Mouse (Mus musculus): Measurements from ENCODE around the gene Rbm42. TPM values are rescaled to one million over a fixed set of nuclear protein-coding genes. Genes with fewer than 3 reads are reported as not detected.

Gene Rbm42
- total and polyA plus RNA-seq, 2 experiments from 2014 or later: 71.3 to 93.4 TPM

- H3K27ac ChIP-seq (ENCODE audit: low read depth): no peak overlapping the region
- no peak overlapping the region for H3K4me3 ChIP-seq (ENCODE audit: low read depth, low read length)
- no peak overlapping the region for H3K4me2 ChIP-seq (ENCODE audit: low read depth, low read length)
- H3K36me3 ChIP-seq (replicated peaks; ENCODE audit: control insufficient read depth, insufficient read depth, low read length): no peaks in the 10 kb centered on the region
- H3K27me3 ChIP-seq (ENCODE audit: control insufficient read depth, insufficient read depth, low read length): 0 out of 2 replicates have a peak, but pooled peaks cover 2% of the 10 kb centered on the region
- ATAC-seq (ENCODE audit: insufficient read depth, low read depth) (no peak), DNase-seq (ENCODE audit: low spot score) (no peak)
- 0 out of 2 replicates have a peak, but pooled peaks cover 4% of the 10 kb centered on the region for H3K4me1 ChIP-seq (ENCODE audit: control insufficient read depth, insufficient read depth)
- H3K9me3 ChIP-seq (replicated peaks; ENCODE audit: control insufficient read depth, low read length): no peaks in the 10 kb centered on the region
- H3K9ac ChIP-seq (replicated peaks; ENCODE audit: low read depth, low read length): no peak overlapping the region
- WGBS: 66% methylated on average over 10 of the region's 10 CpGs
- no peak for TF ChIP-seq EP300 (IDR thresholded peaks at IDR 0.05; ENCODE audit: low read depth)
- TF ChIP-seq CTCF (IDR thresholded peaks at IDR 0.05; ENCODE audit: low read depth): no peak
Measured at GRCm38 (mm10) chr7:30593579-30594509, 56.3 kb downstream of the Rbm42 start.

DNA sequence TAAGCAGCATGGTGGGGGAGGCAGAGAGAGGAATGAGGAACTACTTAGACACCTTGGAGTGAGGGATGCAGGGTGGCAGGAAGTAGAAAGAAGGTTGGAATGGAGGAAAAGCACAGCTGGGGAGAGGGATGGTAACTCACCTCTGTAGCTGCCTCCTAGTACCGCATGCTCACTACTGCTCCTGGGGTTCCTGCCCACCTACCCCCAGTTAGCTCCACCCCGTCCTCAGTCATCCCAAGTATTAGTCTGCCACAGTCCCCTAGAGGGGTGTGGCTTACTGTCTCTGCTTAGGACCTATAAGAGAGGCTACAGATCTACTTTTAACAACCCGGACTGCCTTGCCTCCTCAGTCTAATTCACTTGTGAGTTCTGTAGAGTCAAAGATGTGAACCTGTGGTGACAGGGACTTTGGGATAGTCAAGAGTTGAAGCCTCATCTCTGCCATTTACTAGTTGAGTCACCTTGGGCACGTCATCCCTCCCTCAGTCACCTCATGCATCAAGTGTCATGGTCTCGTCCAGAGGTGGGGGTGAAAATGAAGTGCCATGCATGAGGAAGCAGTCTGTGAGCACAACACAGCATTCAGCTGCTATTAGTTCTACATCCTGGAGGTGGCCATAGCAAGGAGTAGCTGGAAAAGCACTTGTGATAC is 57.2 kb downstream of the Rbm42 start:
- 0 out of 2 replicates have a peak, but pooled peaks cover 2% of the 10 kb centered on the region for H3K27me3 ChIP-seq (ENCODE audit: control insufficient read depth, insufficient read depth, low read length)
- TF ChIP-seq EP300 (IDR thresholded peaks at IDR 0.05; ENCODE audit: low read depth) (no peak), CTCF (IDR thresholded peaks at IDR 0.05; ENCODE audit: low read depth) (no peak)
- H3K36me3 ChIP-seq (replicated peaks; ENCODE audit: control insufficient read depth, insufficient read depth, low read length): no peaks in the 10 kb centered on the region
- H3K4me3 ChIP-seq (ENCODE audit: low read depth, low read length): no peak overlapping the region
- no peak for DNase-seq (ENCODE audit: low spot score)
- 36% methylated on average over 5 of the region's 5 CpGs for WGBS
- no peaks in the 10 kb centered on the region for H3K9me3 ChIP-seq (replicated peaks; ENCODE audit: control insufficient read depth, low read length)
- no peak overlapping the region for H3K9ac ChIP-seq (replicated peaks; ENCODE audit: low read depth, low read length)
- ATAC-seq (ENCODE audit: insufficient read depth, low read depth): no peak
- H3K27ac ChIP-seq (ENCODE audit: low read depth): no peak overlapping the region
- no peak overlapping the region for H3K4me2 ChIP-seq (ENCODE audit: low read depth, low read length)
- 0 out of 2 replicates have a peak, but pooled peaks cover 4% of the 10 kb centered on the region for H3K4me1 ChIP-seq (ENCODE audit: control insufficient read depth, insufficient read depth)

GRCm38 (mm10) chr7:30591605-30591951 is 58.5 kb downstream of the Rbm42 start:
- Histone ChIP-seq H3K36me3 (replicated peaks; ENCODE audit: control insufficient read depth, insufficient read depth, low read length) (no peaks in the 10 kb centered on the region), H3K9ac (replicated peaks; ENCODE audit: low read depth, low read length) (no peak overlapping the region), H3K4me1 (ENCODE audit: control insufficient read depth, insufficient read depth) (peaks cover 14% of the 10 kb centered on the region), H3K9me3 (replicated peaks; ENCODE audit: control insufficient read depth, low read length) (no peaks in the 10 kb centered on the region), H3K4me2 (ENCODE audit: low read depth, low read length) (no peak overlapping the region), H3K27ac (ENCODE audit: low read depth) (no peak overlapping the region), H3K27me3 (ENCODE audit: control insufficient read depth, insufficient read depth, low read length) (0 out of 2 replicates have a peak, but pooled peaks cover 2% of the 10 kb centered on the region), H3K4me3 (ENCODE audit: low read depth, low read length) (no peak overlapping the region)
- TF ChIP-seq CTCF (IDR thresholded peaks at IDR 0.05; ENCODE audit: low read depth) (no peak), EP300 (IDR thresholded peaks at IDR 0.05; ENCODE audit: low read depth) (no peak)
- WGBS: 55% methylated on average over 4 of the region's 4 CpGs
- DNase-seq (ENCODE audit: low spot score) (no peak), ATAC-seq (ENCODE audit: insufficient read depth, low read depth) (no peak)

Other genes starting within 250 kb of the Rbm42 start
Only the 30 nearest of the 33 such genes appear.
- gene Nfkbid, start 228.6 kb downstream of the Rbm42 start, total RNA-seq (2014; rRNA removed; ENCODE audit: low replicate concordance): 0.19 and 5.0 TPM in 2 replicates
- 0.38 and 0.44 TPM in 2 replicates for gene Nfkbid, start 228.6 kb downstream of the Rbm42 start, polyA plus RNA-seq (2015; fragmentation: Nextera tagmentation; extraction: Ambion mirVana)
- gene Aplp1, start 204.8 kb downstream of the Rbm42 start, total RNA-seq (2014; rRNA removed; ENCODE audit: low replicate concordance): 3.6 and 11.4 TPM in 2 replicates
- gene Aplp1, start 204.8 kb downstream of the Rbm42 start, polyA plus RNA-seq (2015; fragmentation: Nextera tagmentation; extraction: Ambion mirVana): 4.2 and 5.2 TPM in 2 replicates
- not detected in 2 replicates for gene Kirrel2, start 192.6 kb downstream of the Rbm42 start, total RNA-seq (2014; rRNA removed; ENCODE audit: low replicate concordance)
- gene Kirrel2, start 192.6 kb downstream of the Rbm42 start, polyA plus RNA-seq (2015; fragmentation: Nextera tagmentation; extraction: Ambion mirVana): 0.15 TPM in 1 of 2 replicates, not detected in the other
- gene Nphs1, start 192.0 kb downstream of the Rbm42 start, total RNA-seq (2014; rRNA removed; ENCODE audit: low replicate concordance): not detected in 2 replicates
- 0.05 TPM in 1 of 2 replicates, not detected in the other for gene Nphs1, start 192.0 kb downstream of the Rbm42 start, polyA plus RNA-seq (2015; fragmentation: Nextera tagmentation; extraction: Ambion mirVana)
- not detected in 2 replicates for gene Prodh2, start 156.7 kb downstream of the Rbm42 start, total RNA-seq (2014; rRNA removed; ENCODE audit: low replicate concordance)
- not detected in 2 replicates for gene Prodh2, start 156.7 kb downstream of the Rbm42 start, polyA plus RNA-seq (2015; fragmentation: Nextera tagmentation; extraction: Ambion mirVana)
- 0.31 and 4.3 TPM in 2 replicates for gene Arhgap33, start 115.3 kb downstream of the Rbm42 start, total RNA-seq (2014; rRNA removed; ENCODE audit: low replicate concordance)
- 0.80 and 1.0 TPM in 2 replicates for gene Arhgap33, start 115.3 kb downstream of the Rbm42 start, polyA plus RNA-seq (2015; fragmentation: Nextera tagmentation; extraction: Ambion mirVana)
- 72.0 and 93.3 TPM in 2 replicates for gene Hspb6, start 98.1 kb downstream of the Rbm42 start, total RNA-seq (2014; rRNA removed; ENCODE audit: low replicate concordance)
- 339 and 340 TPM in 2 replicates for gene Hspb6, start 98.1 kb downstream of the Rbm42 start, polyA plus RNA-seq (2015; fragmentation: Nextera tagmentation; extraction: Ambion mirVana)
- 6.5 and 7.1 TPM in 2 replicates for gene Proser3, start 98.0 kb downstream of the Rbm42 start, total RNA-seq (2014; rRNA removed; ENCODE audit: low replicate concordance)
- gene Proser3, start 98.0 kb downstream of the Rbm42 start, polyA plus RNA-seq (2015; fragmentation: Nextera tagmentation; extraction: Ambion mirVana): 2.5 and 3.2 TPM in 2 replicates
- 11.9 and 19.7 TPM in 2 replicates for gene Lin37, start 90.5 kb downstream of the Rbm42 start, total RNA-seq (2014; rRNA removed; ENCODE audit: low replicate concordance)
- 26.2 and 27.1 TPM in 2 replicates for gene Lin37, start 90.5 kb downstream of the Rbm42 start, polyA plus RNA-seq (2015; fragmentation: Nextera tagmentation; extraction: Ambion mirVana)
- 36.9 and 41.9 TPM in 2 replicates for gene U2af1l4, start 87.0 kb downstream of the Rbm42 start, total RNA-seq (2014; rRNA removed; ENCODE audit: low replicate concordance)
- gene U2af1l4, start 87.0 kb downstream of the Rbm42 start, polyA plus RNA-seq (2015; fragmentation: Nextera tagmentation; extraction: Ambion mirVana): 120 and 123 TPM in 2 replicates
- 0.08 and 0.61 TPM in 2 replicates for gene Gm49396, start 87.0 kb downstream of the Rbm42 start, total RNA-seq (2014; rRNA removed; ENCODE audit: low replicate concordance)
- gene Gm49396, start 87.0 kb downstream of the Rbm42 start, polyA plus RNA-seq (2015; fragmentation: Nextera tagmentation; extraction: Ambion mirVana): 3.0 and 3.4 TPM in 2 replicates
- 106 and 130 TPM in 2 replicates for gene Psenen, start 86.7 kb downstream of the Rbm42 start, total RNA-seq (2014; rRNA removed; ENCODE audit: low replicate concordance)
- gene Psenen, start 86.7 kb downstream of the Rbm42 start, polyA plus RNA-seq (2015; fragmentation: Nextera tagmentation; extraction: Ambion mirVana): 130 and 133 TPM in 2 replicates
- 0.54 and 3.3 TPM in 2 replicates for gene Igflr1, start 84.9 kb downstream of the Rbm42 start, total RNA-seq (2014; rRNA removed; ENCODE audit: low replicate concordance)
- 0.94 and 1.9 TPM in 2 replicates for gene Igflr1, start 84.9 kb downstream of the Rbm42 start, polyA plus RNA-seq (2015; fragmentation: Nextera tagmentation; extraction: Ambion mirVana)
- 12.1 and 13.4 TPM in 2 replicates for gene Kmt2b, start 61.6 kb downstream of the Rbm42 start, total RNA-seq (2014; rRNA removed; ENCODE audit: low replicate concordance)
- 2.9 and 3.2 TPM in 2 replicates for gene Kmt2b, start 61.6 kb downstream of the Rbm42 start, polyA plus RNA-seq (2015; fragmentation: Nextera tagmentation; extraction: Ambion mirVana)
- gene Zbtb32, start 51.4 kb downstream of the Rbm42 start, total RNA-seq (2014; rRNA removed; ENCODE audit: low replicate concordance): not detected in 2 replicates
- gene Zbtb32, start 51.4 kb downstream of the Rbm42 start, polyA plus RNA-seq (2015; fragmentation: Nextera tagmentation; extraction: Ambion mirVana): 0.11 and 0.27 TPM in 2 replicates
- gene Upk1a, start 37.5 kb downstream of the Rbm42 start, total RNA-seq (2014; rRNA removed; ENCODE audit: low replicate concordance): 1.1 and 73.4 TPM in 2 replicates
- 0.56 and 0.60 TPM in 2 replicates for gene Upk1a, start 37.5 kb downstream of the Rbm42 start, polyA plus RNA-seq (2015; fragmentation: Nextera tagmentation; extraction: Ambion mirVana)
- 1,408 and 1,527 TPM in 2 replicates for gene Cox6b1, start 24.2 kb downstream of the Rbm42 start, total RNA-seq (2014; rRNA removed; ENCODE audit: low replicate concordance)
- gene Cox6b1, start 24.2 kb downstream of the Rbm42 start, polyA plus RNA-seq (2015; fragmentation: Nextera tagmentation; extraction: Ambion mirVana): 4,395 and 4,405 TPM in 2 replicates
- not detected in 2 replicates for gene Etv2, start 14.5 kb downstream of the Rbm42 start, total RNA-seq (2014; rRNA removed; ENCODE audit: low replicate concordance)
- not detected in 2 replicates for gene Etv2, start 14.5 kb downstream of the Rbm42 start, polyA plus RNA-seq (2015; fragmentation: Nextera tagmentation; extraction: Ambion mirVana)
- 17.5 and 19.8 TPM in 2 replicates for gene Haus5, start 14.7 kb upstream of the Rbm42 start, total RNA-seq (2014; rRNA removed; ENCODE audit: low replicate concordance)
- 9.5 and 10.5 TPM in 2 replicates for gene Haus5, start 14.7 kb upstream of the Rbm42 start, polyA plus RNA-seq (2015; fragmentation: Nextera tagmentation; extraction: Ambion mirVana)
- gene Pmis2, start 21.3 kb upstream of the Rbm42 start, total RNA-seq (2014; rRNA removed; ENCODE audit: low replicate concordance): not detected in 2 replicates
- not detected in 2 replicates for gene Pmis2, start 21.3 kb upstream of the Rbm42 start, polyA plus RNA-seq (2015; fragmentation: Nextera tagmentation; extraction: Ambion mirVana)
- gene 2200002J24Rik, start 48.6 kb upstream of the Rbm42 start, total RNA-seq (2014; rRNA removed; ENCODE audit: low replicate concordance): 1.5 and 6.6 TPM in 2 replicates
- gene 2200002J24Rik, start 48.6 kb upstream of the Rbm42 start, polyA plus RNA-seq (2015; fragmentation: Nextera tagmentation; extraction: Ambion mirVana): 5.8 and 6.4 TPM in 2 replicates
- gene Atp4a, start 61.9 kb upstream of the Rbm42 start, total RNA-seq (2014; rRNA removed; ENCODE audit: low replicate concordance): not detected in 2 replicates
- gene Atp4a, start 61.9 kb upstream of the Rbm42 start, polyA plus RNA-seq (2015; fragmentation: Nextera tagmentation; extraction: Ambion mirVana): 0.04 TPM in 1 of 2 replicates, not detected in the other
- gene Tmem147, start 79.2 kb upstream of the Rbm42 start, total RNA-seq (2014; rRNA removed; ENCODE audit: low replicate concordance): 228 and 261 TPM in 2 replicates
- 283 and 304 TPM in 2 replicates for gene Tmem147, start 79.2 kb upstream of the Rbm42 start, polyA plus RNA-seq (2015; fragmentation: Nextera tagmentation; extraction: Ambion mirVana)
- not detected in 2 replicates for gene Gapdhs, start 93.4 kb upstream of the Rbm42 start, total RNA-seq (2014; rRNA removed; ENCODE audit: low replicate concordance)
- 0.16 TPM in 1 of 2 replicates, not detected in the other for gene Gapdhs, start 93.4 kb upstream of the Rbm42 start, polyA plus RNA-seq (2015; fragmentation: Nextera tagmentation; extraction: Ambion mirVana)
- gene Sbsn, start 101.2 kb upstream of the Rbm42 start, total RNA-seq (2014; rRNA removed; ENCODE audit: low replicate concordance): 0.23 and 4.6 TPM in 2 replicates
- 2.5 and 2.6 TPM in 2 replicates for gene Sbsn, start 101.2 kb upstream of the Rbm42 start, polyA plus RNA-seq (2015; fragmentation: Nextera tagmentation; extraction: Ambion mirVana)
- 1.1 and 8.1 TPM in 2 replicates for gene Dmkn, start 113.4 kb upstream of the Rbm42 start, total RNA-seq (2014; rRNA removed; ENCODE audit: low replicate concordance)
- 10.4 and 13.8 TPM in 2 replicates for gene Dmkn, start 113.4 kb upstream of the Rbm42 start, polyA plus RNA-seq (2015; fragmentation: Nextera tagmentation; extraction: Ambion mirVana)
- not detected in 2 replicates for gene Krtdap, start 137.6 kb upstream of the Rbm42 start, total RNA-seq (2014; rRNA removed; ENCODE audit: low replicate concordance)
- 0.40 and 1.3 TPM in 2 replicates for gene Krtdap, start 137.6 kb upstream of the Rbm42 start, polyA plus RNA-seq (2015; fragmentation: Nextera tagmentation; extraction: Ambion mirVana)
- gene Ffar2, start 173.5 kb upstream of the Rbm42 start, total RNA-seq (2014; rRNA removed; ENCODE audit: low replicate concordance): not detected in 2 replicates
- gene Ffar2, start 173.5 kb upstream of the Rbm42 start, polyA plus RNA-seq (2015; fragmentation: Nextera tagmentation; extraction: Ambion mirVana): 0.05 TPM in 2 replicates
- not detected in 2 replicates for gene Ffar3, start 205.9 kb upstream of the Rbm42 start, total RNA-seq (2014; rRNA removed; ENCODE audit: low replicate concordance)
- not detected in 2 replicates for gene Ffar3, start 205.9 kb upstream of the Rbm42 start, polyA plus RNA-seq (2015; fragmentation: Nextera tagmentation; extraction: Ambion mirVana)
- gene Ffar1, start 211.2 kb upstream of the Rbm42 start, total RNA-seq (2014; rRNA removed; ENCODE audit: low replicate concordance): not detected in 2 replicates
- gene Ffar1, start 211.2 kb upstream of the Rbm42 start, polyA plus RNA-seq (2015; fragmentation: Nextera tagmentation; extraction: Ambion mirVana): not detected in 2 replicates

All from heart, postnatal 0 days (tissue).